In the genomic region with DNA sequence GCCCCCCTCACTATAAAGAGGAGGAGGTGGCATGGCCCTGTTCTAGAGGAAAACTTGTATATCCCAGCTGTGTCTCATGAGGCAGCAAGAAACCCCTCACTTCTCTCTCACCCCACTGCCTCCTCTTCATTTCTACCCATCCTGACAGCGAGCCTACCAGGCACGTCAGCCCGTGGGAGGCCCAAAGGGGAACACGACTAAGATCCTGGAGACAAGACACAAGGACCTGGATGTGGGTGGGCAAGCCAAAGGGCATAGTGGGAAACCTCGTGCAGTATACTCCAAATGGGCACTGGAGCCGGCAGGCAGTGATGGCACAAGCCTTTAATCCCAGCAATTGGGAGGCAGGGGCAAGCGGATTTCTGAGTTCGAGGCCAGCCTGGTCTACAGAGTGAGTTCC, we compare ENCODE assay signal across 13 mouse cellular contexts. TPM values are rescaled to one million over a fixed set of nuclear protein-coding genes. Genes with fewer than 3 reads are reported as not detected.
DNase-seq lines count a peak whose midpoint lies in the region; ATAC-seq lines count a peak whose summit lies in the region.
"Had no signal": no experiment of that assay in that cellular context is flagged by ENCODE, and none has a peak within 500 bp of the region (broad histone marks: within the 10 kb centered on the region; RNA-seq: fewer than 3 reads in every experiment).

No protein-coding gene starts in this region.

- no peak overlapping the region for H3K4me3 ChIP-seq in heart, embryonic 11.5 days (ENCODE audit: low read depth, low read length)
- no peak overlapping the region for H3K4me3 ChIP-seq in kidney, embryonic 14.5 days (ENCODE audit: low read length)
- H3K4me3 ChIP-seq in midbrain, embryonic 10.5 days, result 0 out of 2 replicates have a peak overlapping the region, but pooled peaks have one; percentile 72
- no peak overlapping the region for H3K4me3 ChIP-seq in midbrain, embryonic 16.5 days (ENCODE audit: low read depth, low read length)
- no peak overlapping the region for H3K4me3 ChIP-seq in neural tube, embryonic 15.5 days (replicated peaks)
- no peak overlapping the region for H3K4me3 ChIP-seq in forebrain, embryonic 12.5 days (replicated peaks)

- DNase-seq in heart, adult 9 months (ENCODE audit: low spot score in 2 of 2), result no peak
- no peak for DNase-seq in kidney, postnatal 14 days
- DNase-seq in midbrain, embryonic 10.5 days (ENCODE audit: low spot score), result no peak
- DNase-seq: cerebellum, adult 18-20 months; layer of hippocampus, postnatal 36 days; lung, postnatal 14 days had no signal

- peaks cover 43% of the 10 kb centered on the region for H3K27me3 ChIP-seq in heart, embryonic 11.5 days (ENCODE audit: control insufficient read depth, insufficient read depth, low read length)
- H3K27me3 ChIP-seq in kidney, embryonic 14.5 days (ENCODE audit: control insufficient read depth, insufficient read depth, low read length), result peaks cover 35% of the 10 kb centered on the region
- H3K27me3 ChIP-seq in midbrain, embryonic 10.5 days (ENCODE audit: low read depth, poor library complexity, severe bottlenecking), result peaks cover 78% of the 10 kb centered on the region
- H3K27me3 ChIP-seq in midbrain, embryonic 16.5 days (ENCODE audit: control insufficient read depth, insufficient read depth, low read depth, low read length), result peaks cover 29% of the 10 kb centered on the region
- H3K27me3 ChIP-seq in neural tube, embryonic 15.5 days (replicated peaks), result peaks cover 67% of the 10 kb centered on the region
- H3K27me3 ChIP-seq in forebrain, embryonic 12.5 days, result peaks cover 72% of the 10 kb centered on the region

- no peaks in the 10 kb centered on the region for H3K36me3 ChIP-seq in heart, embryonic 11.5 days (ENCODE audit: control insufficient read depth, insufficient read depth, low read length)
- no peaks in the 10 kb centered on the region for H3K36me3 ChIP-seq in kidney, embryonic 14.5 days (ENCODE audit: control insufficient read depth, insufficient read depth, low read length)
- no peaks in the 10 kb centered on the region for H3K36me3 ChIP-seq in midbrain, embryonic 10.5 days
- H3K36me3 ChIP-seq in midbrain, embryonic 16.5 days (ENCODE audit: control insufficient read depth, insufficient read depth, low read length), result no peaks in the 10 kb centered on the region
- no peaks in the 10 kb centered on the region for H3K36me3 ChIP-seq in neural tube, embryonic 15.5 days
- no peaks in the 10 kb centered on the region for H3K36me3 ChIP-seq in forebrain, embryonic 12.5 days (replicated peaks)

- no peaks in the 10 kb centered on the region for H3K9me3 ChIP-seq in heart, embryonic 11.5 days (replicated peaks; ENCODE audit: control insufficient read depth, low read length)
- no peaks in the 10 kb centered on the region; the same call in 1 of the 2 replicates for H3K9me3 ChIP-seq in kidney, embryonic 14.5 days (ENCODE audit: control insufficient read depth, low read length)
- H3K9me3 ChIP-seq in midbrain, embryonic 10.5 days (replicated peaks), result no peaks in the 10 kb centered on the region
- no peaks in the 10 kb centered on the region for H3K9me3 ChIP-seq in midbrain, embryonic 16.5 days (replicated peaks; ENCODE audit: control insufficient read depth, low read length, poor library complexity, severe bottlenecking)
- no peaks in the 10 kb centered on the region for H3K9me3 ChIP-seq in neural tube, embryonic 15.5 days (replicated peaks)
- no peaks in the 10 kb centered on the region for H3K9me3 ChIP-seq in forebrain, embryonic 12.5 days

- ATAC-seq in heart, embryonic 11.5 days (replicated peaks; ENCODE audit: insufficient number of reproducible peaks, low FRiP score, low TSS enrichment), result no peak
- peak; percentile 7; the same call in 1 of the 2 replicates for ATAC-seq in kidney, embryonic 14.5 days (ENCODE audit: low FRiP score, low TSS enrichment)
- ATAC-seq in midbrain, embryonic 16.5 days, result no peak
- no peak for ATAC-seq in neural tube, embryonic 15.5 days (ENCODE audit: low FRiP score)
- no peak for ATAC-seq in forebrain, embryonic 12.5 days (ENCODE audit: low FRiP score)
- ATAC-seq: activated CD4-positive, CD25-positive, alpha-beta regulatory T cell, adult 4 months had no signal

- WGBS in heart, embryonic 11.5 days (ENCODE audit: insufficient replicate concordance), result 34% methylated on average over 8 of the region's 8 CpGs
- 20% methylated on average over 8 of the region's 8 CpGs for whole genome bisulfite sequencing in kidney, embryonic 14.5 days
- 23% methylated on average over 8 of the region's 8 CpGs for WGBS in midbrain, embryonic 10.5 days
- WGBS in midbrain, embryonic 16.5 days, result 19% methylated on average over 8 of the region's 8 CpGs
- WGBS in neural tube, embryonic 15.5 days, result 27% methylated on average over 8 of the region's 8 CpGs
- WGBS in forebrain, embryonic 12.5 days, result 18% methylated on average over 8 of the region's 8 CpGs

- H3K4me2 ChIP-seq in heart, embryonic 11.5 days, result peak overlapping the region; percentile 100; the same call in 1 of the 2 replicates
- H3K4me2 ChIP-seq in kidney, embryonic 14.5 days (replicated peaks; ENCODE audit: low read depth, low read length), result no peak overlapping the region
- H3K4me2 ChIP-seq in midbrain, embryonic 16.5 days (ENCODE audit: low read length), result no peak overlapping the region
- peak overlapping the region; percentile 100; the same call in 1 of the 2 replicates for H3K4me2 ChIP-seq in neural tube, embryonic 15.5 days
- no peak overlapping the region for H3K4me2 ChIP-seq in forebrain, embryonic 12.5 days

- peaks cover 8% of the 10 kb centered on the region for H3K4me1 ChIP-seq in heart, embryonic 11.5 days (ENCODE audit: control insufficient read depth, insufficient read depth, low read length)
- H3K4me1 ChIP-seq in kidney, embryonic 14.5 days (ENCODE audit: control insufficient read depth, insufficient read depth, low read length), result peaks cover 18% of the 10 kb centered on the region; the same call in 1 of the 2 replicates
- H3K4me1 ChIP-seq in midbrain, embryonic 10.5 days, result peaks cover 42% of the 10 kb centered on the region
- peaks cover 21% of the 10 kb centered on the region for H3K4me1 ChIP-seq in midbrain, embryonic 16.5 days (ENCODE audit: control insufficient read depth, insufficient read depth, low read length)
- H3K4me1 ChIP-seq in neural tube, embryonic 15.5 days, result peaks cover 38% of the 10 kb centered on the region
- H3K4me1 ChIP-seq in forebrain, embryonic 12.5 days, result peaks cover 32% of the 10 kb centered on the region

- no peak overlapping the region for H3K9ac ChIP-seq in heart, embryonic 11.5 days (ENCODE audit: low read depth, low read length)
- H3K9ac ChIP-seq in kidney, embryonic 14.5 days (ENCODE audit: low read depth, low read length), result no peak overlapping the region
- H3K9ac ChIP-seq in midbrain, embryonic 16.5 days (ENCODE audit: low read depth, low read length), result no peak overlapping the region
- H3K9ac ChIP-seq in neural tube, embryonic 15.5 days (replicated peaks), result no peak overlapping the region
- no peak overlapping the region for H3K9ac ChIP-seq in forebrain, embryonic 12.5 days

- no peak overlapping the region for H3K27ac ChIP-seq in heart, embryonic 11.5 days (ENCODE audit: low read depth, low read length)
- no peak overlapping the region for H3K27ac ChIP-seq in kidney, embryonic 14.5 days (ENCODE audit: low read depth, low read length)
- no peak overlapping the region for H3K27ac ChIP-seq in midbrain, embryonic 10.5 days (replicated peaks)
- H3K27ac ChIP-seq in midbrain, embryonic 16.5 days (ENCODE audit: low read length), result no peak overlapping the region
- H3K27ac ChIP-seq in neural tube, embryonic 15.5 days (replicated peaks), result no peak overlapping the region
- H3K27ac ChIP-seq in forebrain, embryonic 12.5 days, result no peak overlapping the region
- H3K27ac ChIP-seq: stomach, postnatal 0 days had no signal

RNA-seq across cellular contexts. Expression of a gene that starts 1.0 kb away (rescaled TPM):
- 2.1 and 2.2 TPM in 2 replicates for polyA plus RNA-seq in heart, embryonic 11.5 days (2014; fragmentation: Nextera tagmentation; extraction: Ambion mirVana)
- 2.1 and 3.7 TPM in 2 replicates for polyA plus RNA-seq in kidney, embryonic 14.5 days (2014; fragmentation: Nextera tagmentation; extraction: Ambion mirVana)
- 0.56 and 0.77 TPM in 2 replicates for polyA plus RNA-seq in midbrain, embryonic 10.5 days (2016; fragmentation: Nextera tagmentation; extraction: Ambion mirVana)
- 0.53 and 0.69 TPM in 2 replicates for polyA plus RNA-seq in midbrain, embryonic 16.5 days (2015; fragmentation: Nextera tagmentation; extraction: Ambion mirVana)
- polyA plus RNA-seq in neural tube, embryonic 15.5 days (2015; fragmentation: Nextera tagmentation; extraction: Ambion mirVana), result 0.70 and 2.6 TPM in 2 replicates
- polyA plus RNA-seq in forebrain, embryonic 12.5 days (2016; fragmentation: Nextera tagmentation; extraction: Ambion mirVana), result 0.60 and 0.70 TPM in 2 replicates

Comparison
In these comparisons a context has a peak if more than half of its experiments do, and no peak if none do; other contexts are left out.
1. H3K4me2 ChIP-seq: peak in heart, embryonic 11.5 days (single experiment) and neural tube, embryonic 15.5 days (single experiment); none in kidney, embryonic 14.5 days (single experiment), midbrain, embryonic 16.5 days (single experiment) and forebrain, embryonic 12.5 days (single experiment).